Mouse (Mus musculus) inflammation-experienced regulatory T-cells (primary cell): ENCODE results near the gene Olfr1463. TPM values are rescaled to one million over a fixed set of nuclear protein-coding genes. Genes with fewer than 3 reads are reported as not detected.

Experiments
- polyA plus RNA-seq, 2 experiments: library from polyadenylated mRNA; unstranded; fragments of 100-300 nt; shearing (Covaris generic); gene quantifications; one replicate each; pipeline ENCODE4 v1.2.1; 2017

The Olfr1463 gene
- polyA plus RNA-seq: not detected

GRCm38 (mm10) chr19:13231028-13231427 lies at the start of gene Olfr1463:
Gene Olfr1463 (plus strand): TSS chr19:13231328.

GRCm38 (mm10) chr19:13185434-13185833 lies 45.7 kb upstream of the Olfr1463 start, which contains the start of gene Olfr1462:
Gene Olfr1462 (plus strand): TSS chr19:13185734.

Other genes with a start within 250 kb of the Olfr1463 start
- 1 to 10 TPM in 1 of 2 experiments, not detected in 1; 2.2 TPM for gene Olfr1451, start 236.3 kb upstream of the Olfr1463 start, polyA plus RNA-seq
- not detected for gene Olfr1453, start 203.0 kb upstream of the Olfr1463 start, polyA plus RNA-seq
- gene Olfr1454, start 170.7 kb upstream of the Olfr1463 start, polyA plus RNA-seq: not detected
- gene Olfr1457, start 133.4 kb upstream of the Olfr1463 start, polyA plus RNA-seq: 1 to 10 TPM in 1 of 2 experiments, not detected in 1; 1.1 TPM
- under 1 TPM in 1 of 2 experiments, not detected in 1; 0.77 TPM for gene Olfr1458, start 124.6 kb upstream of the Olfr1463 start, polyA plus RNA-seq
- gene Olfr1459, start 81.8 kb upstream of the Olfr1463 start, polyA plus RNA-seq: under 1 TPM; 0.07 to 0.38 TPM
- gene Olfr1461, start 68.3 kb upstream of the Olfr1463 start, polyA plus RNA-seq: under 1 TPM in 1 of 2 experiments, not detected in 1; 0.71 TPM
- under 1 TPM in 1 of 2 experiments, not detected in 1; 0.05 TPM for gene Olfr1462, start 45.6 kb upstream of the Olfr1463 start, polyA plus RNA-seq
- gene Olfr1465, start 84.2 kb downstream of the Olfr1463 start, polyA plus RNA-seq: not detected
- gene Olfr1466, start 107.5 kb downstream of the Olfr1463 start, polyA plus RNA-seq: not detected
- under 1 TPM; 0.06 to 0.65 TPM for gene Olfr1467, start 130.9 kb downstream of the Olfr1463 start, polyA plus RNA-seq
- 1 to 10 TPM in 1 of 2 experiments, under 1 TPM in 1; 0.39 to 1.0 TPM for gene Olfr1469, start 176.5 kb downstream of the Olfr1463 start, polyA plus RNA-seq
- 1 to 10 TPM in 1 of 2 experiments, under 1 TPM in 1; 0.13 to 1.2 TPM for gene Olfr1471, start 212.1 kb downstream of the Olfr1463 start, polyA plus RNA-seq
- not detected for gene Olfr1472, start 224.8 kb downstream of the Olfr1463 start, polyA plus RNA-seq
- 1 to 10 TPM in 1 of 2 experiments, not detected in 1; 1.1 TPM for gene Olfr1474, start 238.2 kb downstream of the Olfr1463 start, polyA plus RNA-seq
- not detected for gene Olfr1475, start 248.9 kb downstream of the Olfr1463 start, polyA plus RNA-seq